Mouse (Mus musculus): ENCODE measurements around the gene Sh3rf1. TPM values are rescaled to one million over a fixed set of nuclear protein-coding genes. Genes with fewer than 3 reads are reported as not detected.

Gene Sh3rf1
- polyA plus RNA-seq, 1 experiment from 2014 or later, result 18.1 TPM

- ATAC-seq (replicated peaks; ENCODE audit: low FRiP score, low read depth), result no peak
Observed at GRCm38 (mm10) chr8:61207636-61208035, 16.0 kb upstream of the Sh3rf1 start.

GRCm38 (mm10) chr8:61208719-61209118, 15.0 kb upstream of the Sh3rf1 start:
- Histone ChIP-seq H3K9me3 (replicated peaks; ENCODE audit: low read length) (no peaks in the 10 kb centered on the region), H3K4me2 (ENCODE audit: low read length) (no peak overlapping the region), H3K27ac (no peak overlapping the region), H3K9ac (ENCODE audit: low read depth, low read length) (no peak overlapping the region), H3K27me3 (ENCODE audit: insufficient read depth, low read length) (no peaks in the 10 kb centered on the region), H3K4me3 (replicated peaks; ENCODE audit: low read depth, low read length) (no peak overlapping the region), H3K4me1 (replicated peaks; ENCODE audit: insufficient read depth, low read length) (no peaks in the 10 kb centered on the region), H3K36me3 (ENCODE audit: insufficient read depth, low read length) (no peaks in the 10 kb centered on the region)
- 87% methylated on average over 9 of the region's 9 CpGs for WGBS
- no peak for TF ChIP-seq CTCF (IDR thresholded peaks at IDR 0.05; ENCODE audit: low read depth)
- ATAC-seq (replicated peaks; ENCODE audit: low FRiP score, low read depth) (no peak), DNase-seq (ENCODE audit: low spot score) (no peak)

More at GRCm38 (mm10) chr8:61207636-61208035, 16.0 kb upstream of the Sh3rf1 start:
- DNase-seq (ENCODE audit: low spot score), result no peak
- H3K27ac ChIP-seq, result no peak overlapping the region
- H3K4me3 ChIP-seq (replicated peaks; ENCODE audit: low read depth, low read length), result no peak overlapping the region
- H3K4me2 ChIP-seq (ENCODE audit: low read length), result no peak overlapping the region
- H3K36me3 ChIP-seq (ENCODE audit: insufficient read depth, low read length), result no peaks in the 10 kb centered on the region
- no peaks in the 10 kb centered on the region for H3K4me1 ChIP-seq (replicated peaks; ENCODE audit: insufficient read depth, low read length)
- H3K9ac ChIP-seq (ENCODE audit: low read depth, low read length), result no peak overlapping the region
- no peak for TF ChIP-seq CTCF (IDR thresholded peaks at IDR 0.05; ENCODE audit: low read depth)
- 39% methylated on average over 4 of the region's 4 CpGs for WGBS
- H3K27me3 ChIP-seq (ENCODE audit: insufficient read depth, low read length), result no peaks in the 10 kb centered on the region
- H3K9me3 ChIP-seq (replicated peaks; ENCODE audit: low read length), result no peaks in the 10 kb centered on the region

GRCm38 (mm10) chr8:61210836-61211235, 12.8 kb upstream of the Sh3rf1 start:
- H3K4me1 ChIP-seq (replicated peaks; ENCODE audit: insufficient read depth, low read length), result no peaks in the 10 kb centered on the region
- H3K27me3 ChIP-seq (ENCODE audit: insufficient read depth, low read length), result no peaks in the 10 kb centered on the region
- H3K36me3 ChIP-seq (ENCODE audit: insufficient read depth, low read length), result no peaks in the 10 kb centered on the region
- H3K9me3 ChIP-seq (replicated peaks; ENCODE audit: low read length), result no peaks in the 10 kb centered on the region
- no peak overlapping the region for H3K4me2 ChIP-seq (ENCODE audit: low read length)
- no peak overlapping the region for H3K27ac ChIP-seq
- H3K9ac ChIP-seq (ENCODE audit: low read depth, low read length), result no peak overlapping the region
- no peak overlapping the region for H3K4me3 ChIP-seq (replicated peaks; ENCODE audit: low read depth, low read length)
- no peak for DNase-seq (ENCODE audit: low spot score)
- 82% methylated on average over 8 of the region's 8 CpGs for WGBS
- no peak for ATAC-seq (replicated peaks; ENCODE audit: low FRiP score, low read depth)
- TF ChIP-seq CTCF (IDR thresholded peaks at IDR 0.05; ENCODE audit: low read depth), result no peak

GRCm38 (mm10) chr8:61215081-61215819, 8.4 kb upstream of the Sh3rf1 start:
- TF ChIP-seq CTCF (IDR thresholded peaks at IDR 0.05; ENCODE audit: low read depth), result no peak
- Histone ChIP-seq H3K9me3 (replicated peaks; ENCODE audit: low read length) (no peaks in the 10 kb centered on the region), H3K36me3 (ENCODE audit: insufficient read depth, low read length) (no peaks in the 10 kb centered on the region), H3K9ac (ENCODE audit: low read depth, low read length) (no peak overlapping the region), H3K27me3 (ENCODE audit: insufficient read depth, low read length) (no peaks in the 10 kb centered on the region), H3K4me2 (ENCODE audit: low read length) (no peak overlapping the region), H3K4me1 (replicated peaks; ENCODE audit: insufficient read depth, low read length) (peaks cover 11% of the 10 kb centered on the region), H3K4me3 (replicated peaks; ENCODE audit: low read depth, low read length) (no peak overlapping the region), H3K27ac (no peak overlapping the region)
- ATAC-seq (replicated peaks; ENCODE audit: low FRiP score, low read depth) (peak; percentile 49; the same call in 1 of the 2 replicates), DNase-seq (ENCODE audit: low spot score) (peak; percentile 83)
- 41% methylated on average over 5 of the region's 5 CpGs for WGBS

GRCm38 (mm10) chr8:61217017-61217416, 6.7 kb upstream of the Sh3rf1 start:
- H3K9ac ChIP-seq (ENCODE audit: low read depth, low read length), result no peak overlapping the region
- no peaks in the 10 kb centered on the region for H3K27me3 ChIP-seq (ENCODE audit: insufficient read depth, low read length)
- H3K4me1 ChIP-seq (replicated peaks; ENCODE audit: insufficient read depth, low read length), result peaks cover 11% of the 10 kb centered on the region
- no peak for TF ChIP-seq CTCF (IDR thresholded peaks at IDR 0.05; ENCODE audit: low read depth)
- H3K36me3 ChIP-seq (ENCODE audit: insufficient read depth, low read length), result no peaks in the 10 kb centered on the region
- 53% methylated on average over 3 of the region's 3 CpGs for WGBS
- no peak for DNase-seq (ENCODE audit: low spot score)
- no peak overlapping the region for H3K4me3 ChIP-seq (replicated peaks; ENCODE audit: low read depth, low read length)
- no peak overlapping the region for H3K4me2 ChIP-seq (ENCODE audit: low read length)
- ATAC-seq (replicated peaks; ENCODE audit: low FRiP score, low read depth), result no peak
- no peaks in the 10 kb centered on the region for H3K9me3 ChIP-seq (replicated peaks; ENCODE audit: low read length)
- H3K27ac ChIP-seq, result no peak overlapping the region

- DNase-seq (ENCODE audit: low spot score), result no peak
- Histone ChIP-seq H3K4me2 (ENCODE audit: low read length) (no peak overlapping the region), H3K36me3 (ENCODE audit: insufficient read depth, low read length) (no peaks in the 10 kb centered on the region), H3K27ac (no peak overlapping the region), H3K9me3 (replicated peaks; ENCODE audit: low read length) (no peaks in the 10 kb centered on the region), H3K9ac (ENCODE audit: low read depth, low read length) (no peak overlapping the region), H3K4me1 (replicated peaks; ENCODE audit: insufficient read depth, low read length) (peaks cover 11% of the 10 kb centered on the region), H3K27me3 (ENCODE audit: insufficient read depth, low read length) (no peaks in the 10 kb centered on the region), H3K4me3 (replicated peaks; ENCODE audit: low read depth, low read length) (no peak overlapping the region)
- ATAC-seq (replicated peaks; ENCODE audit: low FRiP score, low read depth), result no peak
- TF ChIP-seq CTCF (IDR thresholded peaks at IDR 0.05; ENCODE audit: low read depth), result no peak
- WGBS, result 58% methylated on average over 8 of the region's 8 CpGs
Observed at GRCm38 (mm10) chr8:61217426-61217825, 6.2 kb upstream of the Sh3rf1 start.
